Mouse (Mus musculus) heart, adult 2 months (tissue): ENCODE data around the gene Uap1. TPM values are rescaled to one million over a fixed set of nuclear protein-coding genes. Genes with fewer than 3 reads are reported as not detected.

Experiments
- DNase-seq, 2 experiments: peaks; one replicate each; pipeline ENCODE4 v3.0.0; 2021
- H3K27ac ChIP-seq: fragments of 200-600 bp; 2 replicates; pipeline ENCODE4 v1.8.1; 2022
- H3K27me3 ChIP-seq: fragments of 200-500 bp; 2 replicates; pipeline ENCODE4 v1.6.1; 2012; ENCODE audit warnings: mild to moderate bottlenecking, low read length, inconsistent platforms, mixed read lengths; ENCODE audit not compliant: control insufficient read depth, insufficient read depth
- H3K36me3 ChIP-seq: fragments of 200-500 bp; 2 replicates; pipeline ENCODE4 v1.6.1; 2012; ENCODE audit warnings: low read length, inconsistent platforms; ENCODE audit not compliant: control insufficient read depth, insufficient read depth
- H3K4me1 ChIP-seq: fragments of 200-500 bp; 2 replicates; pipeline ENCODE4 v1.6.1; 2011; ENCODE audit warnings: low read length; ENCODE audit not compliant: control insufficient read depth, insufficient read depth
- H3K4me3 ChIP-seq: fragments of 200-600 bp; 2 replicates; pipeline ENCODE4 v1.8.1; 2022
- H3K79me2 ChIP-seq: fragments of 200-500 bp; replicated peaks from 2 replicates; pipeline ENCODE4 v1.6.1; 2012; ENCODE audit warnings: mild to moderate bottlenecking, inconsistent platforms, low read length, moderate library complexity, mixed read lengths; ENCODE audit not compliant: control insufficient read depth, insufficient read depth
- H3K9ac ChIP-seq: fragments of 200-500 bp; 2 replicates; pipeline ENCODE4 v1.6.1; 2012; ENCODE audit warnings: low read depth, mild to moderate bottlenecking, control low read depth, inconsistent platforms, low read length, mixed read lengths
- CTCF ChIP-seq: fragments of 200-600 bp; IDR thresholded peaks from 2 replicates; pipeline ENCODE4 v1.8.1; 2022; ENCODE audit warnings: antibody characterized with exemption, mild to moderate bottlenecking, moderate library complexity
- EP300 ChIP-seq: fragments of 200-500 bp; IDR thresholded peaks from 2 replicates; pipeline ENCODE4 v1.6.1; 2011; ENCODE audit warnings: low read depth, low read length, control low read depth; ENCODE audit not compliant: insufficient read depth
- POLR2A ChIP-seq: fragments of 200-500 bp; IDR thresholded peaks from 2 replicates; pipeline ENCODE4 v1.6.1; 2011; ENCODE audit warnings: mild to moderate bottlenecking, low read depth, low read length, control low read depth; ENCODE audit not compliant: insufficient read depth
- WGBS: fragments of 180-500 bp; shearing (Covaris S2); methylation state at CpG from one replicate; pipeline ENCODE4 v1.1.7; 2018; 5-methylcytosine and 5-hydroxymethylcytosine counted together
- intact Hi-C: fragments of 180-260 bp; cut with DNase I; formaldehyde crosslinking; loops from one replicate; pipeline ENCODE4 v1.15.1; 2025
- polyA plus RNA-seq: library from polyadenylated mRNA; depleted of rRNA; stranded (reverse); fragments of >200 nt; gene quantifications from 2 replicates; pipeline ENCODE4 v1.2.3, GENCODE M21; 2012
- total RNA-seq, 2 experiments: library from RNA; stranded (reverse); gene quantifications; 2 replicates each; pipeline ENCODE4 v1.2.3; 2021

Uap1 gene
- total and polyA plus RNA-seq, 3 experiments, result 21.6 to 55.2 (median 51.6) TPM

GRCm38 (mm10) chr1:170191925-170192324, 17.2 kb upstream of the Uap1 start:
- DNase-seq, result no peak
- Histone ChIP-seq H3K79me2 (no peaks in the 10 kb centered on the region), H3K36me3 (no peaks in the 10 kb centered on the region), H3K9ac (no peak overlapping the region), H3K4me3 (no peak overlapping the region), H3K27ac (no peak overlapping the region), H3K4me1 (no peaks in the 10 kb centered on the region), H3K27me3 (no peaks in the 10 kb centered on the region)
- 92% methylated on average over 1 of the region's 1 CpGs for WGBS
- TF ChIP-seq POLR2A (no peak), CTCF (no peak), EP300 (no peak)
- intact Hi-C loops, result no loop called here

- Histone ChIP-seq H3K79me2 (no peaks in the 10 kb centered on the region), H3K4me3 (no peak overlapping the region), H3K27me3 (no peaks in the 10 kb centered on the region), H3K36me3 (no peaks in the 10 kb centered on the region), H3K4me1 (no peaks in the 10 kb centered on the region), H3K27ac (no peak overlapping the region), H3K9ac (no peak overlapping the region)
- 65% methylated on average over 4 of the region's 4 CpGs for WGBS
- intact Hi-C loops, result no loop called here
- DNase-seq, result no peak
- TF ChIP-seq EP300, result no peak
- TF ChIP-seq CTCF, result no peak
- no peak for TF ChIP-seq POLR2A
These were observed 15.5 kb upstream of the Uap1 start for GRCm38 (mm10) chr1:170190225-170190624.

GRCm38 (mm10) chr1:170188601-170189000, 13.8 kb upstream of the Uap1 start:
- DNase-seq, result peak; percentile 66 to 80
- Histone ChIP-seq H3K4me3 (no peak overlapping the region), H3K27ac (peak overlapping the region; percentile 50), H3K36me3 (no peaks in the 10 kb centered on the region), H3K27me3 (no peaks in the 10 kb centered on the region), H3K4me1 (no peaks in the 10 kb centered on the region), H3K79me2 (no peaks in the 10 kb centered on the region), H3K9ac (no peak overlapping the region)
- intact Hi-C loops, result no loop called here
- 34% methylated on average over 11 of the region's 11 CpGs for WGBS
- TF ChIP-seq POLR2A, result no peak
- no peak for TF ChIP-seq EP300
- TF ChIP-seq CTCF, result no peak

- WGBS, result 53% methylated on average over 5 of the region's 5 CpGs
These were observed 11.8 kb upstream of the Uap1 start for GRCm38 (mm10) chr1:170186531-170186930.

GRCm38 (mm10) chr1:170185137-170185536, 10.4 kb upstream of the Uap1 start:
- H3K27ac ChIP-seq, result no peak overlapping the region
- H3K9ac ChIP-seq, result no peak overlapping the region
- H3K27me3 ChIP-seq, result no peaks in the 10 kb centered on the region
- no peaks in the 10 kb centered on the region for H3K36me3 ChIP-seq
- intact Hi-C loops, result no loop called here
- 92% methylated on average over 3 of the region's 3 CpGs for WGBS
- no peak overlapping the region for H3K4me3 ChIP-seq
- no peak for DNase-seq
- no peaks in the 10 kb centered on the region for H3K79me2 ChIP-seq
- no peaks in the 10 kb centered on the region for H3K4me1 ChIP-seq
- no peak for TF ChIP-seq POLR2A
- TF ChIP-seq EP300, result no peak
- TF ChIP-seq CTCF, result no peak

More at GRCm38 (mm10) chr1:170186531-170186930, 11.8 kb upstream of the Uap1 start:
- no peak overlapping the region for H3K9ac ChIP-seq
- TF ChIP-seq EP300 (no peak), POLR2A (no peak), CTCF (no peak)
- H3K27me3 ChIP-seq, result no peaks in the 10 kb centered on the region
- no peak overlapping the region for H3K27ac ChIP-seq
- H3K36me3 ChIP-seq, result no peaks in the 10 kb centered on the region
- intact Hi-C loops, result no loop called here
- no peak for DNase-seq
- no peaks in the 10 kb centered on the region for H3K79me2 ChIP-seq
- no peaks in the 10 kb centered on the region for H3K4me1 ChIP-seq
- no peak overlapping the region for H3K4me3 ChIP-seq

- H3K79me2 ChIP-seq, result no peaks in the 10 kb centered on the region
- peak; percentile 57 to 68 for DNase-seq
- no peaks in the 10 kb centered on the region for H3K36me3 ChIP-seq
- no peaks in the 10 kb centered on the region for H3K4me1 ChIP-seq
- H3K4me3 ChIP-seq, result no peak overlapping the region
- peak overlapping the region; percentile 51 for H3K27ac ChIP-seq
- intact Hi-C loops, result no loop called here
- no peaks in the 10 kb centered on the region for H3K27me3 ChIP-seq
- no peak for TF ChIP-seq CTCF
- TF ChIP-seq EP300, result no peak
- no peak for TF ChIP-seq POLR2A
- H3K9ac ChIP-seq, result no peak overlapping the region
These were observed 7.9 kb upstream of the Uap1 start for GRCm38 (mm10) chr1:170182706-170183105.
